Mouse (Mus musculus): ENCODE measurements around the gene Bora. TPM values are rescaled to one million over a fixed set of nuclear protein-coding genes. Genes with fewer than 3 reads are reported as not detected.

Gene Bora
- 0.55 and 0.67 TPM in 2 replicates for total RNA-seq (2014; rRNA removed)
- 0.25 and 0.28 TPM in 2 replicates for polyA plus RNA-seq (2012; rRNA removed)

GRCm38 (mm10) chr14:99046031-99046781 is at the start of gene Bora, which contains the start of gene Mzt1:
Gene Bora, plus strand, starts transcription at chr14:99046222.
Gene Mzt1, minus strand, starts transcription at chr14:99046134.
- Histone ChIP-seq H3K36me3 (ENCODE audit: control insufficient read depth, insufficient read depth, low read length) (no peaks in the 10 kb centered on the region), H3K79me2 (ENCODE audit: control insufficient read depth, insufficient read depth, low read length) (peaks cover 12% of the 10 kb centered on the region), H3K4me1 (ENCODE audit: control insufficient read depth, insufficient read depth, low read length) (no peaks in the 10 kb centered on the region; the same call in 1 of the 2 replicates), H3K4me3 (ENCODE audit: insufficient read depth, low read depth, low read length) (peak within 1 kb of the TSS; percentile 90), H3K27me3 (ENCODE audit: control insufficient read depth, insufficient read depth, low read length) (no peaks in the 10 kb centered on the region), H3K27ac (replicated peaks; ENCODE audit: insufficient read depth, low read depth, low read length) (peak within 1 kb of the TSS; percentile 41), H3K9ac (ENCODE audit: low read depth, low read length) (peak within 1 kb of the TSS; percentile 91)
- WGBS, result under 1% methylated on average over 66 of the region's 81 CpGs
- 0 out of 2 replicates have a peak, but pooled peaks have one; percentile 50 for TF ChIP-seq POLR2A (IDR thresholded peaks at IDR 0.05; ENCODE audit: extremely low read depth, insufficient read depth, low read length)
- TF ChIP-seq CTCF (IDR thresholded peaks at IDR 0.05; ENCODE audit: low read depth, low read length), result no peak
- peak; percentile 76 for DNase-seq (ENCODE audit: extremely low read depth, low read depth, low spot score)

GRCm38 (mm10) chr14:99010224-99010919 is 35.6 kb upstream of the Bora start:
- Histone ChIP-seq H3K79me2 (ENCODE audit: control insufficient read depth, insufficient read depth, low read length) (no peaks in the 10 kb centered on the region), H3K4me3 (ENCODE audit: insufficient read depth, low read depth, low read length) (no peak overlapping the region), H3K9ac (ENCODE audit: low read depth, low read length) (no peak overlapping the region), H3K27ac (replicated peaks; ENCODE audit: insufficient read depth, low read depth, low read length) (no peak overlapping the region), H3K36me3 (ENCODE audit: control insufficient read depth, insufficient read depth, low read length) (no peaks in the 10 kb centered on the region), H3K27me3 (ENCODE audit: control insufficient read depth, insufficient read depth, low read length) (no peaks in the 10 kb centered on the region), H3K4me1 (ENCODE audit: control insufficient read depth, insufficient read depth, low read length) (no peaks in the 10 kb centered on the region)
- 64% methylated on average over 8 of the region's 8 CpGs for WGBS
- TF ChIP-seq CTCF (IDR thresholded peaks at IDR 0.05; ENCODE audit: low read depth, low read length), result no peak
- TF ChIP-seq POLR2A (IDR thresholded peaks at IDR 0.05; ENCODE audit: extremely low read depth, insufficient read depth, low read length), result no peak
- no peak for DNase-seq (ENCODE audit: extremely low read depth, low read depth, low spot score)

- DNase-seq (ENCODE audit: extremely low read depth, low read depth, low spot score), result no peak
- Histone ChIP-seq H3K4me1 (ENCODE audit: control insufficient read depth, insufficient read depth, low read length) (no peaks in the 10 kb centered on the region), H3K27ac (replicated peaks; ENCODE audit: insufficient read depth, low read depth, low read length) (no peak overlapping the region), H3K9ac (ENCODE audit: low read depth, low read length) (no peak overlapping the region), H3K27me3 (ENCODE audit: control insufficient read depth, insufficient read depth, low read length) (no peaks in the 10 kb centered on the region), H3K4me3 (ENCODE audit: insufficient read depth, low read depth, low read length) (no peak overlapping the region), H3K36me3 (ENCODE audit: control insufficient read depth, insufficient read depth, low read length) (no peaks in the 10 kb centered on the region), H3K79me2 (ENCODE audit: control insufficient read depth, insufficient read depth, low read length) (no peaks in the 10 kb centered on the region)
- 54% methylated on average over 2 of the region's 2 CpGs for WGBS
- no peak for TF ChIP-seq CTCF (IDR thresholded peaks at IDR 0.05; ENCODE audit: low read depth, low read length)
- TF ChIP-seq POLR2A (IDR thresholded peaks at IDR 0.05; ENCODE audit: extremely low read depth, insufficient read depth, low read length), result no peak
These were observed 35.1 kb upstream of the Bora start for GRCm38 (mm10) chr14:99010920-99011313.

- no peak overlapping the region for H3K4me3 ChIP-seq (ENCODE audit: insufficient read depth, low read depth, low read length)
- no peak overlapping the region for H3K27ac ChIP-seq (replicated peaks; ENCODE audit: insufficient read depth, low read depth, low read length)
- TF ChIP-seq POLR2A (IDR thresholded peaks at IDR 0.05; ENCODE audit: extremely low read depth, insufficient read depth, low read length), result no peak
- no peak for TF ChIP-seq CTCF (IDR thresholded peaks at IDR 0.05; ENCODE audit: low read depth, low read length)
- H3K36me3 ChIP-seq (ENCODE audit: control insufficient read depth, insufficient read depth, low read length), result no peaks in the 10 kb centered on the region
- H3K4me1 ChIP-seq (ENCODE audit: control insufficient read depth, insufficient read depth, low read length), result no peaks in the 10 kb centered on the region
- H3K9ac ChIP-seq (ENCODE audit: low read depth, low read length), result no peak overlapping the region
- no peaks in the 10 kb centered on the region for H3K79me2 ChIP-seq (ENCODE audit: control insufficient read depth, insufficient read depth, low read length)
- no peaks in the 10 kb centered on the region for H3K27me3 ChIP-seq (ENCODE audit: control insufficient read depth, insufficient read depth, low read length)
- WGBS, result 78% methylated on average over 7 of the region's 7 CpGs
- DNase-seq (ENCODE audit: extremely low read depth, low read depth, low spot score), result no peak
These were observed 27.3 kb upstream of the Bora start for GRCm38 (mm10) chr14:99018691-99019090.

- no peak overlapping the region for H3K27ac ChIP-seq (replicated peaks; ENCODE audit: insufficient read depth, low read depth, low read length)
- H3K4me1 ChIP-seq (ENCODE audit: control insufficient read depth, insufficient read depth, low read length), result no peaks in the 10 kb centered on the region
- no peaks in the 10 kb centered on the region for H3K79me2 ChIP-seq (ENCODE audit: control insufficient read depth, insufficient read depth, low read length)
- no peak overlapping the region for H3K4me3 ChIP-seq (ENCODE audit: insufficient read depth, low read depth, low read length)
- no peak overlapping the region for H3K9ac ChIP-seq (ENCODE audit: low read depth, low read length)
- H3K36me3 ChIP-seq (ENCODE audit: control insufficient read depth, insufficient read depth, low read length), result no peaks in the 10 kb centered on the region
- no peak for DNase-seq (ENCODE audit: extremely low read depth, low read depth, low spot score)
- 48% methylated on average over 10 of the region's 10 CpGs for WGBS
- H3K27me3 ChIP-seq (ENCODE audit: control insufficient read depth, insufficient read depth, low read length), result no peaks in the 10 kb centered on the region
- TF ChIP-seq CTCF (IDR thresholded peaks at IDR 0.05; ENCODE audit: low read depth, low read length) (no peak), POLR2A (IDR thresholded peaks at IDR 0.05; ENCODE audit: extremely low read depth, insufficient read depth, low read length) (no peak)
These were observed 26.8 kb upstream of the Bora start for GRCm38 (mm10) chr14:99019136-99019808.

Data from liver, adult 2 months (tissue).